Mouse (Mus musculus) spleen, adult 2 months (tissue): ENCODE results near the gene Nppc.

Experiments
- CTCF ChIP-seq: fragments of 200-500 bp; IDR thresholded peaks from 2 replicates; pipeline ENCODE4 v1.5.1; 2011; ENCODE audit warnings: mild to moderate bottlenecking, inconsistent platforms; ENCODE audit not compliant: insufficient read depth, insufficient read length, insufficient replicate concordance; ENCODE audit errors: extremely low read depth
- POLR2A ChIP-seq: fragments of 200-500 bp; IDR thresholded peaks from 2 replicates; pipeline ENCODE4 v1.6.1; 2011; ENCODE audit warnings: low read depth, low read length, inconsistent platforms

GRCm38 (mm10) chr1:86652675-86653074 is 17.7 kb downstream of the Nppc start:
- TF ChIP-seq CTCF (no peak), POLR2A (no peak)
